Mouse (Mus musculus) left cerebral cortex, postnatal 36 days (tissue): ENCODE results near the gene Phyhd1. TPM values are rescaled to one million over a fixed set of nuclear protein-coding genes. Genes with fewer than 3 reads are reported as not detected.

ENCODE experiments used
- total RNA-seq, 2 experiments: library from RNA; stranded (reverse); gene quantifications; 2 replicates each; pipeline ENCODE4 v1.2.3; 2021

Gene Phyhd1
- total RNA-seq, 2 experiments from 2014 or later, result 13.8 to 26.5 TPM

Other genes starting within 250 kb of the Phyhd1 start
- gene Wdr34, start 217.3 kb upstream of the Phyhd1 start, total RNA-seq, result 10 to 100 TPM; 38.6 to 40.8 TPM
- 100 to 1,000 TPM; 180 to 185 TPM for gene Set, start 208.8 kb upstream of the Phyhd1 start, total RNA-seq
- gene Pkn3, start 188.5 kb upstream of the Phyhd1 start, total RNA-seq, result 1 to 10 TPM; 1.1 to 2.9 TPM
- gene Zdhhc12, start 172.6 kb upstream of the Phyhd1 start, total RNA-seq, result 1 to 10 TPM; 7.2 to 8.6 TPM
- gene Zer1, start 141.6 kb upstream of the Phyhd1 start, total RNA-seq, result 100 to 1,000 TPM; 154 to 161 TPM
- gene Tbc1d13, start 132.5 kb upstream of the Phyhd1 start, total RNA-seq, result 10 to 100 TPM; 48.0 to 63.9 TPM
- gene Endog, start 94.7 kb upstream of the Phyhd1 start, total RNA-seq, result 10 to 100 TPM; 19.3 to 25.0 TPM
- gene Spout1, start 87.7 kb upstream of the Phyhd1 start, total RNA-seq, result 10 to 100 TPM; 36.8 to 37.4 TPM
- gene Kyat1, start 60.4 kb upstream of the Phyhd1 start, total RNA-seq, result 10 to 100 TPM; 14.2 to 15.4 TPM
- 10 to 100 TPM; 59.6 to 62.3 TPM for gene Lrrc8a, start 28.5 kb upstream of the Phyhd1 start, total RNA-seq
- 10 to 100 TPM in 1 of 2 experiments, 1 to 10 TPM in 1; 7.8 to 13.6 TPM for gene Gm28035, start 25.6 kb upstream of the Phyhd1 start, total RNA-seq
- not detected for gene Gm28038, start 14.8 kb downstream of the Phyhd1 start, total RNA-seq
- gene Dolk, start 20.1 kb downstream of the Phyhd1 start, total RNA-seq, result 10 to 100 TPM; 22.3 to 28.8 TPM
- gene Nup188, start 20.2 kb downstream of the Phyhd1 start, total RNA-seq, result 10 to 100 TPM; 17.7 to 26.0 TPM
- 100 to 1,000 TPM; 267 to 316 TPM for gene Sh3glb2, start 93.1 kb downstream of the Phyhd1 start, total RNA-seq
- gene Miga2, start 98.0 kb downstream of the Phyhd1 start, total RNA-seq, result 100 to 1,000 TPM; 106 to 124 TPM
- gene Dolpp1, start 126.1 kb downstream of the Phyhd1 start, total RNA-seq, result 10 to 100 TPM; 24.4 to 27.0 TPM
- gene Crat, start 149.6 kb downstream of the Phyhd1 start, total RNA-seq, result 10 to 100 TPM; 46.3 to 54.5 TPM
- 100 to 1,000 TPM; 175 to 182 TPM for gene Ptpa, start 149.8 kb downstream of the Phyhd1 start, total RNA-seq
- 10 to 100 TPM; 17.9 to 21.3 TPM for gene Ier5l, start 208.0 kb downstream of the Phyhd1 start, total RNA-seq